Mouse (Mus musculus) ZHBTc4 (cell line): ENCODE measurements around the gene Olfr802.

Source experiments
- DNase-seq: peaks from one replicate; pipeline ENCODE4 v3.0.0-alpha.2; 2011; ENCODE audit warnings: low read depth, low spot score

The Olfr802 gene

GRCm38 (mm10) chr10:129688069-129688468, at the start of gene Olfr802:
Gene Olfr802 (minus strand): TSS chr10:129688169.
- no peak for DNase-seq

- DNase-seq = no peak
These were observed 41.3 kb upstream of the Olfr802 start, which contains the start of gene Olfr805 for GRCm38 (mm10) chr10:129729275-129729674. Gene Olfr805 (minus strand): TSS chr10:129729375.

- DNase-seq = no peak
These were observed 14.9 kb upstream of the Olfr802 start, which contains the start of gene Olfr804 for GRCm38 (mm10) chr10:129702910-129703309. Gene Olfr804 (plus strand): TSS chr10:129703210.

GRCm38 (mm10) chr10:129694186-129694585, 6.2 kb upstream of the Olfr802 start, which contains the start of gene Olfr803:
Gene Olfr803 (minus strand): TSS chr10:129694286.
- DNase-seq = no peak

- DNase-seq = no peak
These were observed 14.2 kb downstream of the Olfr802 start, which contains the start of gene Olfr801 for GRCm38 (mm10) chr10:129673765-129674164. Gene Olfr801 (minus strand): TSS chr10:129673865.

GRCm38 (mm10) chr10:129657394-129657793, 30.6 kb downstream of the Olfr802 start, which contains the start of gene Olfr800:
Gene Olfr800 (plus strand): TSS chr10:129657694.
- no peak for DNase-seq

GRCm38 (mm10) chr10:129651763-129652162, 36.2 kb downstream of the Olfr802 start:
- DNase-seq = no peak

GRCm38 (mm10) chr10:129637184-129637583, 50.8 kb downstream of the Olfr802 start, which contains the start of gene Olfr799:
Gene Olfr799 (plus strand): TSS chr10:129637484.
- no peak for DNase-seq

GRCm38 (mm10) chr10:129627834-129628233, 60.1 kb downstream of the Olfr802 start, which contains the start of gene Olfr798:
Gene Olfr798 (minus strand): TSS chr10:129627934.
- DNase-seq = no peak
